Mouse (Mus musculus): ENCODE data around the gene Cntnap2.
A peak's percentile ranks its signal among the peaks of the same experiment; 100 is the strongest.

The Cntnap2 gene

DNA sequence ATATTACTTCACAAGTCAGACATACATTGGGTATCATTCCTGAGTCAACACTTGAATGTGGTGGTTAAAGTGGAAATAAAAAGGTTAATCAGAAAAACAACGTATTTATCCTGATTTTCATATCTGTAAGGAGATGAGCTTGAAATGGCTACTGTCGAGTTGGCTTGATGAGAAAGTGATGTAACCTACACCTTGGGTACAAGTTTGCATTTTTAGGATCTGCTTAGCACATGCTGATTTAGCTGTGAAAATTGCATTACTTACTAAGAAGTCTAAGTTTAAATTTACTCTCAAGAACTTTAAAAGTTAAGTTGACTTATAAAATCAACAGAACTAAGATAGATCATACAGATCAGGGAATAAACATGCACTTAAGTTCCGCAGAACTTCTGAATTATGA, 879.1 kb downstream of the Cntnap2 start:
- no peak for DNase-seq (ENCODE audit: low read depth, low spot score)

DNA sequence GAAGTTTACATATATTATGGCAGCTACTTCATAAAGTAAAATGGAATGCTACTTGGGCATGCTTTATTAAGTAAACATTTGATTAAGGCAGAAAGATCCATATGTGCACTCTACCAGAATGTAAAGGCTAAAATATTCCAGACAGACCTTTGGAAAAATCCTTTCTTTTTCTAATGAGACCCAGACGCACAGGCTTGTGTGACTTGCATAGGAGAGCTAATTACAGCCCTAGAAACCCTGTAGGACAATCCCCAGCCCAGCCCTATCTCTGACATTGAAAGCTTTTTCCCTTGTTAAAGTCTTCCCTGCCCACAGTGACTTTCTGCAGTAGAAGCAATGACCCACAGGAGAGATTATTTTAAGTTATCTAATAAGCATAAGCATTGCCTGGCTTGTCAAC, 879.6 kb downstream of the Cntnap2 start:
- DNase-seq (ENCODE audit: low read depth, low spot score): peak; percentile 2

DNA sequence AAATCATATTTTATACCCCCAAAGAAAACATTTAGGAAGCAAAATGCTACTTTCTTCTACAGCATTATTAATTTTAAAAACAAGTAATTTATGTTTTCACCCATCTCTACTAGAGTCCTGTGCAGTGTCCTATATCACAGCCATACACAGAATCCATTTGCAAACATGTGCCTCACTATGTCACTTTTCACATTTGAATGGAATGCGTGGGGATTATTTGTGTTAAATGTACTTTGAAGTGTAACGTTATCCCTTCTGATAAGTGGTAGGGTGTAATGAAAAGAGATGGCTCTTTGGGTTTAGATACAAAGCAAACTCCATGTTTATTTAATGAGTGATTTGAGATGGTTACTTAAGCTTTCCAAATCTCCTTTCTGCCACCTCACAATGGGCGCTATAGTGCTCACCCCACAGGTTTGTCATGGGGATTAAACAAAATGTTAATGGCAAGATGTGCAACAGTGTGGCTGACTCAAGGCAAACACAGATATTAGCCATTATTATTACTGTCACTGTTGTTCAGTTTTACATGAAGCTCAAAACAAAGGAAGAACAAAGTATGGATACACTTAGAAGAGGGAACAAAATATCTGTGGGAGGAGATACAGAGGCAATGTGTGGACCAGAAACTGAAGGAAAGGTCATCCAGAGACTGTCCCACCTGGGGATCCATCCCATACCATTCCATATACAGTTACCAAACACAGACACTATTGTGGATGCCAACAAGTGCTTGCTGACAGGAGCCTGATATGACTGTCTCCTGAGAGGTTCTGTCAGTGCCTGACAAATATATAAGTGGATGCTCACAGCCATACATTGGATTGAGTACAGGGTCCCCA, 886.2 kb downstream of the Cntnap2 start:
- no peak for DNase-seq (ENCODE audit: low read depth, low spot score)

DNA sequence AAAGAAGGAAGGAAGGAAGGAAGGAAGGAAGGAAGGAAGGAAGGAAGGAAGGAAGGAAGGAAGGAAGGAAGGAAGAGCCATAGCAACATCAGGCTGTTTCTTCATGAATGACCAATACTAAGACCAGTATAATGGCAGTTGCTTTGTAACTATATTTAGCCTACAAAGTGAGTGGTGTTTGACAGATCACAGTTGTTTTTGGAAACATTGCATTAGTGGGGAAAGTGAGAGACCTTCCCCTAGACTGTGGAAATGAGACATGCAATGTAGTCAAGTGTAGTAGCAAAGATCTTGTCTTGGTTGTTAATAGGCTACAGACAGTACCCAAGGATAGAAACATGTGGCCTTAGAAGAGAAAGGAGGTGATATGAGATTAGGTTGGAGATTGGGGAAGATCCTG, 895.6 kb downstream of the Cntnap2 start:
- DNase-seq (ENCODE audit: low read depth, low spot score): no peak

DNA sequence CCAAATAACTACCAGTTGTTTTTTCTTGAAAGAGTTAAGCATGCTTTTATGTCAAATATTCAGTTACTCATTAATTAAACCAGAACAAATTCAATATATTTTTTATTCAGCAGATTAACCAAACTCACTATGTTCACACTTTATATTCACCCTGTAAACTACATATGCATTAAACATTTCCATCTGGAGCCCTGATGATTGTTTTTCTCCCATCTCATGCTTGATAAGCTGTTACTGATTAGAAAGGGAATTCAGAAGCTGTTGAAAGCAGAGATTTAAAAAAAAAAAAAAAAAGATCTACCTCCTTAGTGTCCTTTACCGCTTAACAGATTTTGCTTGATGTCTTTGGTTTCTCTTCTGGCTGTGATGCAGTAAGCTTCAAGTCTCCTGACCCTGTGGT, 905.3 kb downstream of the Cntnap2 start:
- no peak for DNase-seq (ENCODE audit: low read depth, low spot score)

DNA sequence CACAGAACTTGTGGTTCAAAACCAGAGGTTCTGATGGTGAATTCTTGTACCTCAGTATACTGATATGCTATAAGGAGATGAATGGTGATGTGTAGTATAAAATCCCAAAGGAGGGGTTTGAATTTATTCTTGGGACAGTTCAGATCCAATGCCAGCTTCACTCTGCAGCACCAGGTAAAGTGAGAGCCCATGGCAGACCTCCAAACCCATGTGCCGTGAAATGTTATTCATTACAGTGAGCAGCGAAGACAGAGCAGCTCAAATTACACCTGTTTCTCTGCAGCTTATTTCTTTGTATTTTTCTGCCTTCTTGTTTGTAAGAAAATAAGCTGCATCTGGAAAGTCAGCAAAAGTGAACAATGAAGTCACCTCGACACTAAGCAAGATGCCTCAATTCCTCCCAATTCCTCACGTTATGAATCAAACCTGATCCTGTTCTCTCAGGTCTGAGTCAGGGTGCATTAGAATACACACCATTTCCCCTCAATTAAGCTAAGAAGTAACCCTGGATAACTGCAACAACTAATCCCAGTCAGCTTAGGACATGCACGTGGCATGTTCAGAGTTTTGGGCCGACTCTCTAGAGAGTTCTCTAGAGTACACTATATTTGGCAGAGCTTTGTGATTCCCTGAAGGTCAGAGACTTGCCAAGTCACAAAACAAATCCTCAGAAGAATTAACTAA, 915.5 kb downstream of the Cntnap2 start:
- DNase-seq (ENCODE audit: low read depth, low spot score): no peak

DNA sequence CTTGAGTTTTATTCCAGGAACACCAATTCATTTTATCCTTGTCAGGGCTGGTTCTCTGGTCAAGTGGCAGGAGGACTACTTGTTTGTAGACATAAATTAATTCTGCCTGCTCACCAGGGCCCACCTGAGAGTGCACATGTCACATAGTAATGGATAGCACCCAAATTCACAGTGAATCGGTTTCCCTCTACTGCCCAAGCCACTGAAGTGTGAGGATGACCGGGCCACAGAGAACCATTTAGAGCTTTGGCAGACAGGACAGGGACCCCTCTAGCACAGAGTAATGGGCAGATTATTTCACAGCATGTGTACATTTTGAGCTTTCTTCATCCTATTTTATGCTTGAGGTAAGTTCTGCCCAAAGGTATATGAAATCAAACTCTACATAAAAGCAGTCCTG, 920.0 kb downstream of the Cntnap2 start:
- DNase-seq (ENCODE audit: low read depth, low spot score): no peak

DNA sequence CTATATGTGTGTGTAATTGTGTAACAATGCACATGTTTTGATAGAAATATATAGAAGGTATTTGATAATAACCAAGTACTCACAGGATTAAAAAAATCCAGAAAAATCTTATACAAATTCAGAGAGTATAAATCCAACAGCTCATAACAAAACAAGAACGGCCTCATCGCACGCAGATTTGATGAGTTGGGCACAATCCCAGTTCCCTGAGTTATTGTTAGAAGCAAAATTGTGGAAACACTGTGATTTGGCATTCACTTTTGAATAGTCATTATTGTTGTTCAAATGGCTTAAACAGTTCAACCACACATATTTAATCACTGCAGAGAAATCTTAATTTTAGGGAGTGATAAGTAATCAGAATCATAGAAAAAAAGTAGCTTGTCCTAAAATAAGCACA, 928.9 kb downstream of the Cntnap2 start:
- DNase-seq (ENCODE audit: low read depth, low spot score): no peak

DNA sequence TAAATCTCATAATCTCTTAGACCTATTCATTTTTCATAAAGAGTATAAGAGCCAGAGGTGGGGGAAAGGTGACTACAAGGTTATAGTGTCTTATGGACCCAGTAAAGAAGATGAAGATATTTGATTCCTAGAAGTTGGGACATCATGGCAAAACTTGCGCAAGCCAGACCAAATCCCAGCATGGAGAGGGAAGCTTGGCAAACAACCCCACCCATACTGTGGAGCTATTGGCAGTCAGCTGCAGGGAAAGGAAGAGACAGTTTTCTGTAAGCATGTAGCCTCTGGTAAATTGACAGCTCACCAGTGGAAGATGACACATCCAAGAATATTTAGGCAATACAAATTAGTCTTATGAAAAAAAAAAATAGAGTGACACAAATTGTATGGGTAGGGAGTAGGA, 931.9 kb downstream of the Cntnap2 start:
- DNase-seq (ENCODE audit: low read depth, low spot score): no peak

DNA sequence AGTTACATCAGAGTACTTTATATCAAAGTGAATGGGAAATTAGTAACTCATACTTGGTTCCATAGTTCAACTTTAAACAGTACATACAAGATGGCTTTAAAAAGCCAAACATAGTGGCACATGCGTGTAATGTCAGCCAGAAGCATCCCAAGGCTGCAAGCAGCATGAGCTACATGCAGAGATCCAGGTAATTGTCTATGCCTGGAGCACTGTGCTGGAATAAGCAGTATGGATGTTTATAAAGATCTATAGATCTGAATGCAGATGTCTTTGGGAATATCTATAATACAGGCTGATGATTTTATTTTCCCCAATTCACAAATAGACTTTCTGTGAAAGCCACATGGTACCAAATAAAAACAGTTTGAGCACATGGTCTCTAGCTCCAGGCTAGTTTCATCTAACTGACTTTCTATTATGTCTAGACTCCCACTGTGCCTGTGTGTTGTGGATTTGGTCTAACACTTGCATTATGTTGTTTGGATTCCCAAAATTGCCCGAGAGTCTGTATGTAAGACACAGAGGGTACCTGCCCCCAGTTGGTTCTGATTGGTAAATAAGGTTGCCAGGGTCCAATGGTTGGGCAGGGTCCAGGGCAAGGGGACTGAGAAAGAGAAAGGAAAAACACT, 963.5 kb downstream of the Cntnap2 start:
- DNase-seq (ENCODE audit: low read depth, low spot score): no peak

DNA sequence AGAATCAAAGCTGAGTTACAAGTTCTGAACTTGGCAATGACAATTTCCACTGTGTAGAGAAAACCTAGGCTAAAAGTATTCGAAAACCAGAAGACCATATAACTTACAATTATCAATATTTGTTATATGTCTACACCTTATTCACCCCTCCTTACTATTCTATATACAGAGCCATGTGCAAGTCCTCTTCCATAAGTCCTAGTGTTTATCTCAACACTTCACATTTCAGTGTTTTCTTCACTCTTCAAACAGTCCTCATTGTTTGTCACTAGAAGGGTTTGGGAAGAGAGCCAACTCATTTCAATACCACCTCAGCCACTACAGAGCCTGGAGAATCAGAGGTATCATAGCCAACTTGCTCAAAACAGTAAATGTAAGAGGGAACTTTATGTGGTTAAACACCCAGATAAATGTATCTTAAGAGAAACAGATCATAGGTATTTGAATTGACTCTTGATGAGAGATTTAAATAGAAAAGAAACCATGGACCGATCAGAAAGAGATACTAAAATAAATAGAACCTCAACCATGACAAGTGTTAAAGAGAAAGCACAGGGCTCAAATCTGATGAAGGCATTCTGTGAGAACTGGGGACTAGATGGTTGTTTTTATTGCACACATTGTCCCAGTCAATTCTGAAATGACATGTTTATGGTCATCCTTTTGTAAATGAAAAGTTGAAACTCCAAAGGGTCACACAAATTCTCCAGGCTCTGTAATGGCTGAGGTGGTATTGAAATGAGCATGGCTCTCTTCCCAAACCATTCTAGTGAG, 972.9 kb downstream of the Cntnap2 start:
- DNase-seq (ENCODE audit: low read depth, low spot score): no peak

DNA sequence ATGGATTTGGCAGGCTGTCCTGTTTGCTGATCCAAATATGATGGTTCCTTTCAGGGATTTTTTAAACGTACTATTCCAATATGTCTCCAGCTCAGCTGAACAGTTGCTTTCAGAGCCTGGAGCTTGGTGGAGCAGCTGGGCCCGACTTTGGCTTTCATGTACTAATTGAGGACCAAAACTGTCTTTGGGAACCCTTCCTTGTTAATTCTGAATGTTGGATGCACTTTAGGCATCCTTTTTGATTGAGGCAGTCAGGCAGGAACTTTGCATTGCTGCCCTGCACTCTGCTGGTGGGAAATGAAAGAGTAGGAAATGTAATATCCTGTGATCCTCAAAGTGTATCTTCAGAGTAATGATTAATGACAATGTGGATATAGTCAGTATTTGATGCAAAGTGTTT, 974.0 kb downstream of the Cntnap2 start:
- DNase-seq (ENCODE audit: low read depth, low spot score): no peak

DNA sequence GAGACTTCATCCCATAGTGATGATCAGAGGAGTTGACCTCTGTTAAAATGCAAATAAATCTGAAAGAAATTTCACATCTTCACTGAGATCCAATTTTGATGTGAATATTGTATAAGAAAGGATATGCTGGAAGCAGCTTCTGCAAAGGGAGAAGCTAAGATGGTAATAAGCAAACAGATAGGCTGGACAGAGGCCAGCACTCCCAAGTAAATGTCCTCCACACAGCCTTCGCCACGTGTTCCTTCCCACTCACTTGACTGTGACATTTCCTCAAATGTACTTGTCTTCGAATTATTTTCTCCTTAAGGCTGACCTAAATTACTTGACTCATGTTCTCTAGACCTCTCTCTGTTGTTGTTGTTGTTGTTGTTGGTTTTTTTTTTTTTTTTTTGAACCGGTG, 981.5 kb downstream of the Cntnap2 start:
- DNase-seq (ENCODE audit: low read depth, low spot score): no peak

DNA sequence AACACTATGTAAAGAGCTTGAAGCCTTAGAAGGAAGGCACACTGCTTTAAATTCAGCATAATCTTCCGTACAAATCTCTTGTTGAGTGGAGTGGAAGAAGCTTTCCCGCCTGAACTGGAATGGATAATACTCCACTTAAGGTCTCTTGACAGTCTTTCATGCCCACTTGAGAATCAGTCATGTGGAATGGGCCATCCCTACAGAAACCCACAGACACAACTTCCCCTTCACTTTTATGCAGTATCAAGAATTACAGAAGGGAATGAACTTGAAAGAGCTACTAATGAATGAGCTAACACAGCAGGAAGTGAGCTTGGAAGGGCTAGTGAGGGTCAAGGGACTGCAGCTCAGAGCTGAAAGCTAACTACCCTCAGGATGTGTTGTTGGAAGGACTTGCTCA, 1021.1 kb downstream of the Cntnap2 start:
- no peak for DNase-seq (ENCODE audit: low read depth, low spot score)

DNA sequence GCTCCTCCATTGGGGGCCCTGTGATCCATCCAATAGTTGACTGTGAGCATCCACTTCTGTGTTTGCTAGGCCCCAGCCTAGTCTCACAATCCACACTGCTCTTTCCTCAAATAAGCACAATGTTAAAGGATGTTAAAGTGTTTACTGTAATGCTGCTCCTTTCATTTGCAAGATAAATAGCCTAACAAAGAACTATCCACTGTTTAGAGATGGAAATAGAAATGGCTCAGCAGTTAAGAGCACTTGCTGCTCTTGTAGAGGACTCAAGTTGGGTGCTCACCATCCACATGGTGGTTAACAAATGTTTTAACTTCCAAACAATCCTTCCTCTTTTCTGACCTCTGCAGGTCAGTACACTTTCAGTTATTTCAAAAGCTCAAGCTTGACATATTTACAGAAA, 1022.3 kb downstream of the Cntnap2 start:
- no peak for DNase-seq (ENCODE audit: low read depth, low spot score)

DNA sequence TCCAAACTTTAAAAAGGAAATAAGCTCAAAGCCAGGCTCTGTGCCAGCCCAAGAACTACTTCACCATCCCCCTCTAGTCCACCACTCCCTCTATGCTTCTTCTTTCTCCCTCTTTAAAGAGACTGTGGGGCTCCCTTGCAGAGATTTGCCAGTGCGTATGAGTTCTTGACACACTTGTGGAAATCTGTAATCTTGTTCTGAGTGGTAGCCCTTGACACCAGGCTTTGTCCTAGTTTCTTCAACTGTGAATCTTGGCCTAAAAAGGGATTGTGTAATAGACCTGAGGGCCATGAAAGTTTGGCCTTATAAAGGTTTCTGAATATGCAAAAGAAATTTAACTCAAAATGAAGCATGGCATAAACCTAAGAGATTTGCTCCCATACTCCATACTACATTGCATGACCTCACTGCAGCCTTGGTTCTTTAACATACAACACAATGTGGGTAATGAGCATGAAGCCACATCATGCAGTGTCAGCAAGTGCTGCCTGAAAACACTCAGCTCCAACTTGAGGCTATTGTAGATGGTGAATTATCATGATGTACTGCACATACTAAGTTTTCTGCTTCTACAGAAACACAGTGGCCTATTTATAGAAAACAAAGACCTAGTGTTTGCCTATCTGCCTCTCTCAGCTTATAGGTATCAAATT, 1084.2 kb downstream of the Cntnap2 start:
- no peak for DNase-seq (ENCODE audit: low read depth, low spot score)

DNA sequence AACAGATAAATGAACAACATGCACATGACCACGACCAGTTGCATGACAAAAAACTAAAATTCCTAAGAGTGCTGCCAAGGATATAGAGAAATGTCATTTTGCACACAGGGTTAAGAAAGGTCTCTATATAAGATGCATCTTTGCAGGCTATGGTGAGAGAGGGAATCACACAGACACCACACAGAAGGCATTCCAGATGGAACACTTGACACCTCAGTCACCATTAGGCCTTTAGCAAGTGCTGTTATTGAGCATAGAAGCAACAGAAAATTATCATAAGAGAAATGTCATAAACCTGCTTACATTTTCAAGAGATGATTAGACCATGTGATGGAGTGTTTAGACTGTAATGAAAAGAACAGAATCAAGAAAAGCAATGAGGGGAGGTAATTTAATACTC, 1107.7 kb downstream of the Cntnap2 start:
- no peak for DNase-seq (ENCODE audit: low read depth, low spot score)

DNA sequence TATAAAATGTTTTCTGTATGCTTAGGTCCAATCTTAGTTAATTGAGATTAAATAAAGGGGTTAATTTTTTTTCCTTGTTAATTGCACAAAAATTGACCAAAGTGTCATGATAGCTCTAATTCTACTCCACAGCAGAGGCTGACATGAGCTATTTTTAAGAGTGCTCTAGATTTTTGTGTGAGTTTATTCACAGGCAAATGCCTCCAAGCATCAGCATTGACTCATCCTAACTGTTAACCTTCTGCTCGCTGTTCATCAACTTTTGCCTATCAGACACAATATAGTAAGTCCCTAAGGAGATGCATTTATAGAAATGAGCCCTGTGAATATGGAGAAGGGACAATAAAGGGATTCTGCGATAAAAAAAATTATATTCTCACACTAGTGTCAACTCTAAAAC, 1138.1 kb downstream of the Cntnap2 start:
- no peak for DNase-seq (ENCODE audit: low read depth, low spot score)

DNA sequence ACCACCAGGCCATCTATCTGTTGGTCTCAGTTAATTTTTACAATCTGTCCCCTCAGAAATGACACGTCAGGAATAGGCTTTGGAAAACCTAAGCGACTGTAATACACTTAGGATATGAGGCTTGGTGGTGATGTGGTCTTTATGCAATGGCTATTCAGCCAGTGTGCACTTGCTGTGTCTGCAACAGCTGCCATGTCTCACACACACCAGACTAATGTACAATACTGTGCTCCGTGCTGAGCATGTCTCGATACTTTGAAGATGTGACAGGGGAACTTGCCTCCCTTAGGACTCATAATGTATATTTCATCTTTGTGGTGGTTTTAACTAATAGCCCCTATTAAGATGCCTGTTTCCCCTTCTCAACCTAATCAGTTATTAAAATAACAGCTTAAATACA, 1142.7 kb downstream of the Cntnap2 start:
- no peak for DNase-seq (ENCODE audit: low read depth, low spot score)

DNA sequence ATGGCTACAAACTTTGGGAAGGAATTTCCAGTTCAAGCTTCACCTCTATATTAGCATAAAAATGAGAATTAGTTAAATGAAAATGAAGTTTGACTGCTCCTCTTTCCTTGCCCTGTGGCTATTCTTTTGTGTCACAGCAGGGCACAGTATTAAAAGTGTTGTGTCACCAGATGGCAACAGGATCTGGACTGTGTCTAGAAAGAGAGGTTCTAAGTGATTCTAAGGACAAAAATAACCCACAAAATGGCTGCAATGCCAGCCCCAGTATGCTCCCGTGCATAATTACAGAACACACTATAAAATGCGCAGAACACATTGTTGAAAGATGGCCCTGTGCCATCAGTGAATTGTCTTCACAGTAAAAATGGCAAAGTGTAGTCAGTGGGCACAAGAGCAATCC, 1146.4 kb downstream of the Cntnap2 start:
- no peak for DNase-seq (ENCODE audit: low read depth, low spot score)

DNA sequence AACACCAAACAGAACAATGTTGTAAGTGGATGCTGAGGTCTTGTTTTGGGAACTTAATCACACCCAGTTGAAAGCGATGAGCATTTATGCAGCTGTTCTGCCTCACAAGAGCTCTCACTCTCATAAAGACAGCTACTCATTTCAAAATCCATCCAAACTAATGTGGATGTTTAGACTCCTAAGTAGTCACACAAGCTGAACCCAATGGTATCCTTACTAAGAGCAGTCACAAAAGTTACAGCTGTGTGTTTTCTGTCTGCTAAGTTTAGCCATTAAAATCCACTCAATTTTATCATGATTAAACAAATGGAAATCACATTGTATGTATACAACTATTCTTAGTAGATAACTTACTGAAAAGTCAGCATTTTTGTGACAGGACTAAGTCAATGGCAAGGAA, 1173.7 kb downstream of the Cntnap2 start:
- no peak for DNase-seq (ENCODE audit: low read depth, low spot score)

DNA sequence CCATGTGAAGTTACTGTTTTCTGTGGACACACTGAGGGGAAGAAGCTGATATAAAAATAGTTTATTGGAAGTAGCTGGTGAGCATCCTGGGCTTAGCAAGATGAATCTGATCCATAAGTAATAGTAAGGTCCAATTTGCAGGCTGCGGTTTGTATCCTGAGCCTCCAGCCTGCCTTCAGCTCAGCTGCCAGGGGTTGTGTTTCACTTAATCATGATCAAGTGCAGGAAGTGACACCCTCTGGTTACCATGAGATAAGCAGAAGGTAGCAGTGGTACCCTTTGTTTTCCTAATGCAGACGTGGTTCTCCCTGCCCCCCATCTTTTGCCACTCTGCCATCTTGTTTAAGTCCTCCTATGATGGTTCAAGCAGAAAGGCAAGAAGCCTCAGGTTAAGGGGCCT, 1181.2 kb downstream of the Cntnap2 start:
- DNase-seq (ENCODE audit: low read depth, low spot score): no peak

Data from embryo, embryonic 11.5 days (tissue).